Mouse (Mus musculus) CH12.LX (cell line): Measurements from ENCODE around the gene Rrp7a. TPM values are rescaled to one million over a fixed set of nuclear protein-coding genes. Genes with fewer than 3 reads are reported as not detected.

Experiments
- DNase-seq: peaks from one replicate; pipeline ENCODE4 v3.0.0-alpha.2; 2013; ENCODE audit errors: extremely low read depth
- H3K27ac ChIP-seq: 2 replicates; pipeline ENCODE4 v1.5.1; 2012; ENCODE audit warnings: low read depth, mild to moderate bottlenecking, control low read depth, moderate library complexity; ENCODE audit not compliant: insufficient read depth
- H3K27me3 ChIP-seq: replicated peaks from 2 replicates; pipeline ENCODE3; 2012; ENCODE audit warnings: inconsistent platforms
- H3K36me3 ChIP-seq, 2 experiments: replicated peaks in 1 of 2; 2 replicates each; pipeline versions ENCODE3 to v1.6.1; 2012; ENCODE audit warnings: inconsistent platforms in 1 of 2, low read length in 1 of 2, mild to moderate bottlenecking in 1 of 2, mixed read lengths in 1 of 2, moderate library complexity in 1 of 2; ENCODE audit not compliant: control insufficient read depth in 1 of 2, insufficient read depth in 1 of 2
- H3K4me1 ChIP-seq, 2 experiments: 2 replicates each; pipeline ENCODE4 v1.6.1; 2012; ENCODE audit warnings: inconsistent platforms in 1 of 2, moderate library complexity in 1 of 2; ENCODE audit not compliant: insufficient read depth in 2 of 2, control insufficient read depth in 1 of 2
- H3K4me2 ChIP-seq: 2 replicates; pipeline ENCODE4 v1.6.1; 2012; ENCODE audit warnings: low read depth, mild to moderate bottlenecking, control low read depth; ENCODE audit not compliant: poor library complexity, insufficient read depth, severe bottlenecking
- H3K4me3 ChIP-seq, 3 experiments: fragments of 150-350 bp in 1 of 3; sonication (generic) in 1 of 3; replicated peaks in 1 of 3; 2 replicates each; pipeline versions ENCODE3 to v1.5.1; 2011 to 2012; ENCODE audit warnings: low read depth in 2 of 3, low read length in 2 of 3, mild to moderate bottlenecking in 2 of 3, moderate library complexity in 2 of 3, control low read depth in 1 of 3, improper control_type of control experiment in 1 of 3, inconsistent platforms in 1 of 3, mixed read lengths in 1 of 3; ENCODE audit not compliant: poor library complexity in 1 of 3
- H3K79me2 ChIP-seq: replicated peaks from 2 replicates; pipeline ENCODE4 v1.6.1; 2012; ENCODE audit warnings: mild to moderate bottlenecking, moderate library complexity; ENCODE audit not compliant: control insufficient read depth, poor library complexity, insufficient read depth, severe bottlenecking; ENCODE audit errors: extremely low read depth
- H3K9ac ChIP-seq: 2 replicates; pipeline ENCODE4 v1.6.1; 2012; ENCODE audit warnings: low read depth, mild to moderate bottlenecking, control low read depth, moderate library complexity; ENCODE audit not compliant: insufficient read depth
- H3K9me3 ChIP-seq: replicated peaks from 2 replicates; pipeline ENCODE3; 2012; ENCODE audit warnings: low read length, inconsistent platforms, mixed read lengths
- CHD2 ChIP-seq: IDR thresholded peaks from 2 replicates; pipeline ENCODE4 v1.6.1; 2011; ENCODE audit warnings: low read length, improper control_type of control experiment
- ELF1 ChIP-seq: IDR thresholded peaks from 2 replicates; pipeline ENCODE4 v1.6.1; 2014; ENCODE audit warnings: low read depth, mild to moderate bottlenecking, inconsistent platforms, low read length, improper control_type of control experiment
- EP300 ChIP-seq: IDR thresholded peaks from 2 replicates; pipeline ENCODE4 v1.6.1; 2011; ENCODE audit warnings: low read length, improper control_type of control experiment
- GABPA ChIP-seq: IDR thresholded peaks from 2 replicates; pipeline ENCODE4 v1.6.1; 2012; ENCODE audit warnings: low read depth, low read length, improper control_type of control experiment, inconsistent platforms; ENCODE audit not compliant: insufficient replicate concordance
- HCFC1 ChIP-seq: IDR thresholded peaks from 2 replicates; pipeline ENCODE4 v1.6.1; 2012; ENCODE audit warnings: low read depth, mild to moderate bottlenecking, inconsistent platforms, low read length, improper control_type of control experiment
- IRF4 ChIP-seq: IDR thresholded peaks from 2 replicates; pipeline ENCODE4 v1.6.1; 2014; ENCODE audit warnings: low read depth, mild to moderate bottlenecking, inconsistent platforms, low read length, improper control_type of control experiment
- JUN ChIP-seq: IDR thresholded peaks from 2 replicates; pipeline ENCODE4 v1.6.1; 2011; ENCODE audit warnings: low read depth, mild to moderate bottlenecking, low read length, improper control_type of control experiment, moderate library complexity; ENCODE audit not compliant: insufficient read depth
- JUND ChIP-seq: conservative IDR thresholded peaks from 2 replicates; pipeline ENCODE4 v1.6.1; 2011; ENCODE audit warnings: low read depth, low read length, improper control_type of control experiment
- MAZ ChIP-seq: IDR thresholded peaks from 2 replicates; pipeline ENCODE4 v1.6.1; 2012; ENCODE audit warnings: low read depth, mild to moderate bottlenecking, inconsistent platforms, low read length, improper control_type of control experiment, moderate library complexity
- MXI1 ChIP-seq: IDR thresholded peaks from 2 replicates; pipeline ENCODE4 v1.6.1; 2011; ENCODE audit warnings: mild to moderate bottlenecking, low read depth, low read length, improper control_type of control experiment
- NELFE ChIP-seq: IDR thresholded peaks from 2 replicates; pipeline ENCODE4 v1.6.1; 2011; ENCODE audit warnings: low read depth, low read length, improper control_type of control experiment
- NRF1 ChIP-seq: IDR thresholded peaks from 2 replicates; pipeline ENCODE4 v1.6.1; 2014; ENCODE audit warnings: low read depth, mild to moderate bottlenecking, inconsistent platforms, low read length, improper control_type of control experiment, moderate library complexity
- PAX5 ChIP-seq: IDR thresholded peaks from 2 replicates; pipeline ENCODE4 v1.6.1; 2012; ENCODE audit warnings: low read length, inconsistent platforms, mixed read lengths
- POLR2AphosphoS2 ChIP-seq: IDR thresholded peaks from 2 replicates; pipeline ENCODE4 v1.6.1; 2011; ENCODE audit warnings: low read depth, low read length, improper control_type of control experiment
- RCOR1 ChIP-seq: conservative IDR thresholded peaks from 2 replicates; pipeline ENCODE4 v1.6.1; 2012; ENCODE audit warnings: low read depth, mild to moderate bottlenecking, inconsistent platforms, low read length, improper control_type of control experiment
- SIN3A ChIP-seq: IDR thresholded peaks from 2 replicates; pipeline ENCODE4 v1.6.1; 2012; ENCODE audit warnings: low read length, improper control_type of control experiment, inconsistent platforms
- TBP ChIP-seq: conservative IDR thresholded peaks from 2 replicates; pipeline ENCODE4 v1.6.1; 2011; ENCODE audit warnings: low read depth, low read length, improper control_type of control experiment
- TCF12 ChIP-seq: IDR thresholded peaks from 2 replicates; pipeline ENCODE4 v1.6.1; 2014; ENCODE audit warnings: low read depth, mild to moderate bottlenecking, inconsistent platforms, low read length, improper control_type of control experiment
- USF2 ChIP-seq: conservative IDR thresholded peaks from 2 replicates; pipeline ENCODE4 v1.6.1; 2011; ENCODE audit warnings: low read depth, low read length, improper control_type of control experiment
- ZC3H11A ChIP-seq: IDR thresholded peaks from 2 replicates; pipeline ENCODE4 v1.6.1; 2012; ENCODE audit warnings: low read depth, mild to moderate bottlenecking, inconsistent platforms, low read length, improper control_type of control experiment
- ZKSCAN1 ChIP-seq: IDR thresholded peaks from 2 replicates; pipeline ENCODE4 v1.6.1; 2012; ENCODE audit warnings: low read depth, inconsistent platforms, low read length, improper control_type of control experiment, borderline replicate concordance
- dilution Hi-C: fragments of 300-500 bp; cut with MboI; formaldehyde crosslinking; loops from 2 replicates; pipeline ENCODE4 v1.14.3; 2020; ENCODE audit warnings: low sequenced_read_pairs; ENCODE audit not compliant: extremely low pct_unique_long_range_greater_than_20kb, extremely low pct_ligation_motif_present
- in situ Hi-C: fragments of 300-500 bp; cut with MboI; formaldehyde crosslinking; loops from 3 replicates; pipeline ENCODE4 v1.14.3; 2019; ENCODE audit warnings: low sequenced_read_pairs, low pct_ligation_motif_present, low pct_unique_long_range_greater_than_20kb, mixed read lengths
- polyA plus RNA-seq: library from polyadenylated mRNA; unstranded; fragments of >175 nt; gene quantifications from 2 replicates; pipeline ENCODE4 v1.2.1, GENCODE M21; 2012; ENCODE audit warnings: low read depth; ENCODE audit not compliant: insufficient read length
- total RNA-seq, 2 experiments: library from RNA; depleted of rRNA; stranded (reverse); fragments of 300-350 nt in 1 of 2; fragments of >200 nt in 1 of 2; gene quantifications; 2 replicates each; pipeline ENCODE4 v1.2.3; 2012 to 2014

The Rrp7a gene
- total and polyA plus RNA-seq, 3 experiments = 126 to 262 (median 156) TPM

GRCm38 (mm10) chr15:83145541-83145940 lies 22.9 kb upstream of the Rrp7a start:
- H3K27me3 ChIP-seq = no peaks in the 10 kb centered on the region
- no peak overlapping the region for H3K4me2 ChIP-seq
- TF ChIP-seq ELF1 = peak; percentile 13; the same call in 1 of the 2 replicates
- no peak for TF ChIP-seq HCFC1
- peaks cover 19 to 66% of the 10 kb centered on the region in 2 experiments for H3K4me1 ChIP-seq
- no peak overlapping the region for H3K27ac ChIP-seq
- H3K4me3 ChIP-seq = no peak overlapping the region
- dilution Hi-C loops = no loop called here
- H3K9ac ChIP-seq = no peak overlapping the region
- in situ Hi-C loops = no loop called here
- peaks cover 81% of the 10 kb centered on the region for H3K79me2 ChIP-seq
- H3K36me3 ChIP-seq = peaks cover 14 to 60% of the 10 kb centered on the region in 2 experiments
- no peaks in the 10 kb centered on the region for H3K9me3 ChIP-seq
- DNase-seq = peak; percentile 31

- no peak for DNase-seq
- no peak overlapping the region for H3K27ac ChIP-seq
- dilution Hi-C loops = no loop called here
- peaks cover 24 to 77% of the 10 kb centered on the region in 2 experiments for H3K36me3 ChIP-seq
- H3K4me1 ChIP-seq = peaks cover 17 to 59% of the 10 kb centered on the region in 2 experiments
- H3K4me2 ChIP-seq = no peak overlapping the region
- no peak overlapping the region for H3K9ac ChIP-seq
- no peaks in the 10 kb centered on the region for H3K27me3 ChIP-seq
- H3K9me3 ChIP-seq = no peaks in the 10 kb centered on the region
- in situ Hi-C loops = no loop called here
- no peak overlapping the region for H3K4me3 ChIP-seq
- H3K79me2 ChIP-seq = peaks cover 96% of the 10 kb centered on the region
- no peak for TF ChIP-seq SIN3A
- TF ChIP-seq USF2 = no peak
- no peak for TF ChIP-seq CHD2
- no peak for TF ChIP-seq MXI1
- no peak for TF ChIP-seq EP300
- TF ChIP-seq JUND = no peak
- no peak for TF ChIP-seq NRF1
- no peak for TF ChIP-seq PAX5
- no peak for TF ChIP-seq IRF4
- no peak for TF ChIP-seq RCOR1
- no peak for TF ChIP-seq JUN
- no peak for TF ChIP-seq NELFE
- TF ChIP-seq GABPA = no peak
- TF ChIP-seq ZKSCAN1 = no peak
- TF ChIP-seq ZC3H11A = no peak
- TF ChIP-seq MAZ = no peak
- TF ChIP-seq ELF1 = no peak
- no peak for TF ChIP-seq POLR2AphosphoS2
- no peak for TF ChIP-seq TCF12
- no peak for TF ChIP-seq TBP
- TF ChIP-seq, all 38 proteins: peak for 0
Observed at GRCm38 (mm10) chr15:83142861-83143260, 20.3 kb upstream of the Rrp7a start.
